Comparison of ENCODE assay signal across 11 mouse cellular contexts in genomic region chr5:120643365-120644085, GRCm38 (mm10). TPM values are rescaled to one million over a fixed set of nuclear protein-coding genes. Genes with fewer than 3 reads are reported as not detected.
DNase-seq lines count a peak whose midpoint lies in the region; ATAC-seq and TF ChIP-seq lines count a peak whose summit lies in the region.
"Had no signal": no experiment of that assay in that cellular context is flagged by ENCODE, and none has a peak within 500 bp of the region (broad histone marks: within the 10 kb centered on the region; RNA-seq: fewer than 3 reads in every experiment).

No protein-coding gene starts in this region.

- H3K36me3 ChIP-seq in midbrain, postnatal 0 days (ENCODE audit: insufficient read depth, low read length), result no peaks in the 10 kb centered on the region
- no peaks in the 10 kb centered on the region for H3K36me3 ChIP-seq in midbrain, embryonic 11.5 days (ENCODE audit: control insufficient read depth, insufficient read depth, low read length)
- no peaks in the 10 kb centered on the region for H3K36me3 ChIP-seq in splenic B cell, adult 2 months (ENCODE audit: control insufficient read depth, insufficient read depth, low read length, poor library complexity, severe bottlenecking)
- H3K36me3 ChIP-seq: heart, embryonic 13.5 days had no signal

- H3K4me3 ChIP-seq in midbrain, postnatal 0 days (ENCODE audit: low read depth, low read length), result no peak overlapping the region
- H3K4me3 ChIP-seq in midbrain, embryonic 11.5 days (ENCODE audit: low read depth, low read length), result no peak overlapping the region
- H3K4me3 ChIP-seq: heart, embryonic 13.5 days had no signal

- ATAC-seq in midbrain, postnatal 0 days (ENCODE audit: low FRiP score), result no peak
- no peak for ATAC-seq in midbrain, embryonic 11.5 days (ENCODE audit: low FRiP score)

- peak; percentile 41 for DNase-seq in midbrain, postnatal 0 days (ENCODE audit: low spot score)
- DNase-seq in midbrain, embryonic 11.5 days (ENCODE audit: low spot score, missing footprints), result no peak
- DNase-seq in adrenal gland, postnatal 14 days, result peak; percentile 86
- peak; percentile 83 to 84 for DNase-seq in cerebellum, postnatal 14 days
- DNase-seq in splenic B cell, adult 2 months (ENCODE audit: low read depth, low spot score), result peak; percentile 43
- DNase-seq in neural tube, embryonic 10.5 days (ENCODE audit: extremely low spot score, low spot score), result no peak
- no peak for DNase-seq in embryo, embryonic 10 days (ENCODE audit: low spot score)
- DNase-seq: thymus, postnatal 36 days had no signal

- H3K9me3 ChIP-seq in midbrain, postnatal 0 days (ENCODE audit: low read length), result no peaks in the 10 kb centered on the region
- no peaks in the 10 kb centered on the region for H3K9me3 ChIP-seq in midbrain, embryonic 11.5 days (ENCODE audit: control insufficient read depth, low read length)
- H3K9me3 ChIP-seq: heart, embryonic 13.5 days had no signal

- H3K4me1 ChIP-seq in midbrain, postnatal 0 days (ENCODE audit: insufficient read depth, low read length), result no peaks in the 10 kb centered on the region
- peaks cover under 1% of the 10 kb centered on the region; the same call in 1 of the 2 replicates for H3K4me1 ChIP-seq in midbrain, embryonic 11.5 days (ENCODE audit: control insufficient read depth, insufficient read depth, low read length)

- H3K27me3 ChIP-seq in midbrain, postnatal 0 days (ENCODE audit: insufficient read depth, low read length), result no peaks in the 10 kb centered on the region; the same call in 1 of the 2 replicates
- peaks cover 3% of the 10 kb centered on the region; the same call in 1 of the 2 replicates for H3K27me3 ChIP-seq in midbrain, embryonic 11.5 days (ENCODE audit: control insufficient read depth, insufficient read depth, low read length)
- H3K27me3 ChIP-seq in splenic B cell, adult 2 months (ENCODE audit: control insufficient read depth, insufficient read depth, low read length, poor library complexity, severe bottlenecking), result no peaks in the 10 kb centered on the region

- no peak overlapping the region for H3K9ac ChIP-seq in midbrain, postnatal 0 days (replicated peaks; ENCODE audit: low read length, poor library complexity, severe bottlenecking)
- no peak overlapping the region for H3K9ac ChIP-seq in midbrain, embryonic 11.5 days (ENCODE audit: low read length)
- H3K9ac ChIP-seq: heart, embryonic 13.5 days had no signal

- WGBS in midbrain, postnatal 0 days, result 63% methylated on average over 14 of the region's 14 CpGs
- WGBS in midbrain, embryonic 11.5 days, result 79% methylated on average over 14 of the region's 14 CpGs

- H3K4me2 ChIP-seq in midbrain, postnatal 0 days (ENCODE audit: low read depth, low read length, poor library complexity, severe bottlenecking), result no peak overlapping the region
- H3K4me2 ChIP-seq in midbrain, embryonic 11.5 days, result no peak overlapping the region
- H3K4me2 ChIP-seq: heart, embryonic 13.5 days had no signal

- no peak for TF ChIP-seq CTCF in midbrain, postnatal 0 days (IDR thresholded peaks at IDR 0.05)

- no peak overlapping the region for H3K27ac ChIP-seq in midbrain, postnatal 0 days (ENCODE audit: low read depth, low read length)
- H3K27ac ChIP-seq in midbrain, embryonic 11.5 days (ENCODE audit: low read depth, low read length), result no peak overlapping the region
- H3K27ac ChIP-seq: heart, embryonic 13.5 days had no signal

RNA-seq across cellular contexts. Expression of gene Rasal1, which starts 5.1 kb away (rescaled TPM):
- total RNA-seq in midbrain, postnatal 0 days (2014; rRNA removed), result 18.1 and 24.7 TPM in 2 replicates
- 8.2 and 9.9 TPM in 2 replicates for polyA plus RNA-seq in midbrain, postnatal 0 days (2015; fragmentation: Nextera tagmentation; extraction: Ambion mirVana)
- polyA plus RNA-seq in midbrain, embryonic 11.5 days (2014; fragmentation: Nextera tagmentation; extraction: Ambion mirVana), result 0.14 TPM in 1 of 2 replicates, not detected in the other
- total RNA-seq in adrenal gland, postnatal 14 days (2021), result 8.3 and 13.1 TPM in 2 replicates

RNA-seq across cellular contexts. Expression of gene Cfap73, which starts 9.5 kb away (rescaled TPM):
- 0.38 and 0.60 TPM in 2 replicates for total RNA-seq in midbrain, postnatal 0 days (2014; rRNA removed)
- 0.62 and 0.74 TPM in 2 replicates for polyA plus RNA-seq in midbrain, postnatal 0 days (2015; fragmentation: Nextera tagmentation; extraction: Ambion mirVana)
- polyA plus RNA-seq in midbrain, embryonic 11.5 days (2014; fragmentation: Nextera tagmentation; extraction: Ambion mirVana), result not detected in 2 replicates
- total RNA-seq in adrenal gland, postnatal 14 days (2021), result 0.63 and 0.98 TPM in 2 replicates
- polyA plus RNA-seq: heart, embryonic 13.5 days; liver, embryonic 16.5 days; small intestine, adult 2 months had no signal

RNA-seq across cellular contexts. Expression of gene Ddx54, which starts 31.0 kb away (rescaled TPM):
- 36.2 and 37.8 TPM in 2 replicates for total RNA-seq in midbrain, postnatal 0 days (2014; rRNA removed)
- 31.7 and 32.6 TPM in 2 replicates for polyA plus RNA-seq in midbrain, postnatal 0 days (2015; fragmentation: Nextera tagmentation; extraction: Ambion mirVana)
- polyA plus RNA-seq in midbrain, embryonic 11.5 days (2014; fragmentation: Nextera tagmentation; extraction: Ambion mirVana), result 26.4 and 32.2 TPM in 2 replicates
- total RNA-seq in adrenal gland, postnatal 14 days (2021), result 38.6 and 45.9 TPM in 2 replicates

RNA-seq across cellular contexts. Expression of gene Rita1, which starts 31.1 kb away (rescaled TPM):
- 32.3 and 43.6 TPM in 2 replicates for total RNA-seq in midbrain, postnatal 0 days (2014; rRNA removed)
- 31.4 and 33.9 TPM in 2 replicates for polyA plus RNA-seq in midbrain, postnatal 0 days (2015; fragmentation: Nextera tagmentation; extraction: Ambion mirVana)
- 7.9 and 8.9 TPM in 2 replicates for polyA plus RNA-seq in midbrain, embryonic 11.5 days (2014; fragmentation: Nextera tagmentation; extraction: Ambion mirVana)
- 15.6 and 16.0 TPM in 2 replicates for total RNA-seq in adrenal gland, postnatal 14 days (2021)

RNA-seq across cellular contexts. Expression of gene Iqcd, which starts 54.7 kb away (rescaled TPM):
- 0.94 and 1.3 TPM in 2 replicates for total RNA-seq in midbrain, postnatal 0 days (2014; rRNA removed)
- 0.86 and 1.5 TPM in 2 replicates for polyA plus RNA-seq in midbrain, postnatal 0 days (2015; fragmentation: Nextera tagmentation; extraction: Ambion mirVana)
- 0.25 and 0.51 TPM in 2 replicates for polyA plus RNA-seq in midbrain, embryonic 11.5 days (2014; fragmentation: Nextera tagmentation; extraction: Ambion mirVana)
- total RNA-seq in adrenal gland, postnatal 14 days (2021), result 0.30 and 0.48 TPM in 2 replicates

Comparison
In these comparisons a context has a peak if more than half of its experiments do, and no peak if none do; other contexts are left out.
1. DNase-seq: peak in midbrain, postnatal 0 days (single experiment), adrenal gland, postnatal 14 days (single experiment), cerebellum, postnatal 14 days (2 of 2) and splenic B cell, adult 2 months (single experiment); none in midbrain, embryonic 11.5 days (single experiment), neural tube, embryonic 10.5 days (single experiment) and embryo, embryonic 10 days (single experiment).